Mouse (Mus musculus) 416B (cell line): ENCODE results near the gene Naa35.
A peak's percentile ranks its signal among the peaks of the same experiment; 100 is the strongest.

Source experiments
- DNase-seq: peaks from one replicate; pipeline ENCODE4 v3.0.0; 2011; ENCODE audit warnings: low read depth

Naa35 gene

DNA sequence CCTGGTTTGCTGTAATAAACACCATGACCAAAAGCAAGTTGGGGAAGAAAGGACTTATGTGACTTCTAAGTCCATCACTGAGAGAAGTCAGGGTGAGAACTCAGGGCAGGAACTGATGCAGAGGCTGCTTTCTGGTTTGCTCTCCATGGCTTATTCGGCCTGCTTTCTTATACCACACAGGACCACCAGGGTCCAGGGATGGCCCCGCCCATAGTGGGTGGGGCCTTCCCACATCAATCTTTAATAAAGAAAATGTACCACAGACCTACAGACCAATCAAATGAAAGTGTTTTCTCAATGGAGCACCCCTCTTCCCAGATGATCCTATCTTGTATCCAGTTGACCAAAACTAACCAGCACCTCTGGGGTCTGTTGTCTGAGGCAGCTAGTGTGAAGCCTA lies 86.5 kb downstream of the Naa35 start:
- no peak for DNase-seq

DNA sequence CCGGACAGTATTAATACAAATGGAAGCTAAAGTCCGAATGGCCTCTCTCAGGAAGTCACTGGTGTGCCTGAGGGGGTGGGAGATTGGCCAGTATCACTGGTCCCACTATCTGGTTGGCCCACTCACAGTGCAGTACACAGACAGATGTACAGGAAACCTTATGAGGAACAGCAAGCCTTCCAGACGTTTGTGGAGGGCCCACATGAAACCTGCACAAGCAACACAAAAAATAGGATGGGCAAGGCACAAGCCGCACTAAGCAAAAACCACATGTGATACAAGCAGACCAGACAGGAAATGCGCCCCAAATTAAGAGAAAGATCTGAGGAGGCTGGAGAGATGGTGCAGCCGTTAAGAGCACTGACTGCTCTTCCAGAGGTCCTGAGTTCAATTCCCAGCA lies 87.2 kb downstream of the Naa35 start:
- DNase-seq: peak; percentile 89

DNA sequence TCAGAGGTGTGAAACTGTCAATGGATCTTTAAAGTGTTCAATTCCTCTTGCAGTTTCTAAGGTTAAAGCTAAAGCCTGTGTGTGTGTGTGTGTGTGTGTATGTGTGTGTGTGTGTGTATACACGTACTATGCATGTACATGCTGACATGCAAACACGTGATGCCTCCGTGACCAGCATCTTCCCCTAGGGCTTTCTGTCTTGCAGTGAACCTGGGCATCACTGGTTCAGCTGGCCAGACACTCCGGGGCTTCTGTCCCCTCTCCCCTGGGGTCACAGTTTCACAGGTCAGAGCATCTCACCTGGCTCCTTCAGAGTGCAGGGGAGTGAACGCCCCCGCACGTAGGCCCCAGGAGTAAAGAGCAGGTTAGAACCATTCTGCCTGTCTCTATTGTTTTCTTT lies 88.5 kb downstream of the Naa35 start:
- DNase-seq: no peak

DNA sequence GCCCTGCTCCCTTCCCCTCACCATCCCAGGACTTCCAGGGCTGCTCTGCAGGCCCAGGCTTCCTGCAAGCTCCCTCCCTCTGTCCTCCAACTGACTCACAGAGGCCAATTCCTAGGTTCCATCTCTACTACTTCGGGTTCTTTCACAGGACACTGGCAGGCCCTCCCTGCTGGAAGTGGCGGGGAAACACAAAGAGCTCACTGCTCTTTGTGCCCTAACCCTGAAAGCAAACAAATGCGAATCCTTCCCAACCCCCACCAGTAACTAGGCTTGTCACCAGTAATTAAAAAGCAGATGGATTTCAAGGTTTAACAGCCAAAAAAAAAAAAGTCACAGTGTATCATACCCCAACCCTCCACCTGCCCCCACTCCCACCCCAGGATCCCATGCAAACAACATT lies 89.2 kb downstream of the Naa35 start:
- DNase-seq: peak; percentile 47

DNA sequence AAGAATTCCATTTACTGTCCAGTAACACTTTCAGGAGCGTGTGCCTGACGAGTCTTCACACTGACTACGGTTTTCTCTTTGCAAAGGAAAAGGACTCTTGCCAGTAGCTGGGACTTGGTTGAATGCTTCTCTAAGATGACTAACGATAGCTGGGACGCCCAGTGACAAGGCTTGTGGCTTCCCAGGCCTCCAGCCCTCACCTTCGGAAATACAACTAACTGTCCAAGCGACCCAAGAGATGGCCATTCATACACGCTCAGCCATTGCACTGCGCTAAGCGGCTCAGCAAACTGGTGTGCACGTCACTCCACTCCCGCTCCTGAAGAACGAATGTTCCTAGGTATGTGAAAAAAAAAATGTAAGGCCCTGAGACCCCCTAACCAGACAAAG lies 89.7 kb downstream of the Naa35 start:
- DNase-seq: peak; percentile 82

DNA sequence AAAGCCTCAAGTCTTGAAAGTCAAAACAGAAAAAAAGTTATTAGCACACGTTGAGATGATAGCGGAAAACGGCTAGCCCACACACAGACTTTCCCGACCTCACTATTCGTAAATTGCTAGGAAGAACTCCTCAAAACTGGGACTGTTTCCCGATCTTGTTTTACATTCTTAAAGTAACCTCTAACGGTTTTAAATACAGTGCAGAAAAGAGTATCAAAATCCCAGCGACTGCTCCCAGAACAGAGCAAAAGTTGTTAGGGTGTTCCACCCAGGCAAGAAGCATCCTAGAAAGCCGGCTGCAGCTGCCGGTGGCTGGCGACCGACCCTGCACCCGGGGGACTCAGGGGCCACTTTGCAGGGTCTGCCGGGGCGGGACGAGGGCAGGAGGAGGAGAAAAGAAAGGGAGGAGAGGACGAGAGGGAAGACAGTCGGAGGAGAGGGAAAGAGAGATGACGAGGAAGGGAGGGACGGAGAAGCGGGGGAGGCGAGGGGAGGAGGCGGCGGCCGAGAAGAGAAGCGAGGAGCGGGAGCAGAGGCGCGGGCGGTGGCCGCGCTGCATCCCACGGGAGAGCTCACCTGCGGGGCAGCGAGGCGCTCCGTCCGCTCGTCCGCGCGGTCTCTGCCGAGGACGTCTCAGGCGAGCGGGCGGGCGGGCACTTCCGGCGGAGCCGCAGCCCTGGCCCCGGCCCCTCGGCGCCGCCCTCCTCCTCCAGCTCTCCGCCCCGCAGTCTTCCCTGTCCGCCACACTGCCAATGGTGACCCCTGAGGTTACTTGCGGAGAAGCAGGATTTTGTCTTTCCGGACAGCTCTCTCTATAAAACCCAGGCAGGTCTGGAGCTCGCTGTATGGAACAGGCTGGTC lies 90.3 kb downstream of the Naa35 start, which contains the start of gene Golm1:
Golm1 (minus strand) TSS at position 661 of the 861 bp plus-strand sequence.
- peak; percentile 57 for DNase-seq

DNA sequence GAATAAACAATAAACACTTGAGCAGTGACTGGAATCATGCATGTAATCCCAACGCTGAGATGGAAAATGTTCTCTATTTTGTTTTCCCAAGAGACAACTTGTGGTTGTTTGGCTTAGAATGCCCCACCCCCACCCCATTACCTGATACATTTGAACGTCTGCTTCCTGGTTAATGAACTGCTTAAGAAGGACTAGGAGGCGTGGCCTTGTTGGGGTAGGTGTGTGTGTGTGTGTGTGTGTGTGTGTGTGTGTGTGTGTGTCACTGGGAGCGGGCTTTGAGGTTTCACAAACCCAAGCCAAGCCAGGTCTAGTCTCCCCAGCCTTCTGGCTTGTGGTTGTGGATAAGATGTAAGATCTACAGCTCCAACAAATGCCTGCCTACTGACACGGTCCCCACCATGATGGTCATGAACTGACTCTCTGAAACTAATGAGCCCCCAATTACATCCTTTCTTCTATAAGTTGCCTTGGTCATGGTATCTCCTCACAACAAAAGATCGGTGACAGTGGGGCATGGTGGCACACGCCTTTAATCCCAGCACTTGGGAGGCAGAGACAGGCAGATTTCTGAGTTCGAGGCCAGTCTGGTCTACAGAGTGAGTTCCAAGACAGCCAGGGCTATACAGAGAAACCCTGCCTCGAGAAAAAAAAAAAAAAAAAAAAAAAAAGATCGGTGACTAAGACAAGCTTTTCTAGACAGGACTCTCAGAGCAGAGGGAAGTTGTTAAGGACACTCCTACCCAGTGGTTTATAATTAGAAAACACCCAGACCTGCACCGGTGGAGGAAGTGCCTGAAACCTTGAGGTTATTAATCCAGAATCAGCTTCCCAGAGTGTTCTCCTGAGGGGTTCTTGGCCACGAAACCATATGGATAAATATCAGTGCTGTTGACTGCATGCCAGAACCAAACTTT lies 91.5 kb downstream of the Naa35 start:
- DNase-seq: peak; percentile 71

DNA sequence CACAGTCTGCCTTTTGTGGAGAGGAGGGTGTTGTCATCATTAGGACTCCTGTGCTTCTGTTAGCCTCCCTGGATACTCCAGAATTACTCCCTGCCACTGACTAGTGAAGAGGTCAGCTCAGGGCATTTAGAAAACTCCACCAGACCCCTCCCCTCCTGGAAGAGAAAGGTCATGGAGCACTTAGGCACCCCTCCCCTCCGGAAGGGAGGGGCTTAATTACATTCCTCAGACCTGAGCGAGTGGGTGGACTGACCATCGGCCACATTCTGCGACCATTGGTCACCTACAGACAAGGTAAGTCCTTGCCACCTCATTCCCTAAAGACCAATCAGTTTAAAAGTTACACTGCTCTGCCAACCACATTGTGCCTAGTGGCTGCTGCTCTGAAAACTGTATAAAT lies 94.2 kb downstream of the Naa35 start:
- DNase-seq: no peak

DNA sequence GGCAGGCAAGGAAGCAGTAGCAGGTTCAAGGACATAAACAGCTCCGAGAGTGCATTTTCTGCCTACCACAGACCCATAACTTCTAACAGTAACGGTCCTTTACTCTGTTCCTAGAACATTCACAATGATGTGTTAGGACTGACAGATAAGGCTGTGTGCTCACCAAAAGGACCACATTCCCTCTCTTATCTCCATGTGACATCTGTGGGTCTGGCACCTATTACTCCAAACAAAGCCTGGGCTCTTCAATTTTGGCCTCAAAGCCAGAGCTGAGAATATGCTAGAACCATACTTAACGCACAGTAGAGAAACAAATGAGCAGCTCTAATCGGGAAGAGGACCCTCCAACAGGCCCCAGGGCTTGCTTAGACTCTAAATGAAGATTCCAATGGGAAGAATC lies 94.8 kb downstream of the Naa35 start:
- DNase-seq: peak; percentile 53

DNA sequence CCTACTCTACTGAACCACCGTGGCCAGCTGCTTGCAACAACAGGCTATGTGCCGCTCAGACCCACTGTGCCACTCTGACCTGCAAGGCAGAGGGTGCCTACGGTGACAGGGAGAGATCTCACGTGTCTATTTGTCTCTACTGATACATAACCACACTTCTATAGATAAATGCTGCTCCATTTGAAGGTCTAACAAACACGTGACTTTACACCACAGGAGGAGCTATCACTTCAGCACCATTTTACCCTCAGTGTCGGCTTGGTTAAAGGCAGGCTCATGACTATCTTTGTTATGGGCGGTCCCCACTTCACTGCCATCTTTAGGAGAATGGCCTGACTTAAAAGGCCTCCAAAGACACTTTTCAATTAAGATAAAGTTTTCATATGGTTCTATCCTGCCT lies 97.6 kb downstream of the Naa35 start:
- peak; percentile 57 for DNase-seq

DNA sequence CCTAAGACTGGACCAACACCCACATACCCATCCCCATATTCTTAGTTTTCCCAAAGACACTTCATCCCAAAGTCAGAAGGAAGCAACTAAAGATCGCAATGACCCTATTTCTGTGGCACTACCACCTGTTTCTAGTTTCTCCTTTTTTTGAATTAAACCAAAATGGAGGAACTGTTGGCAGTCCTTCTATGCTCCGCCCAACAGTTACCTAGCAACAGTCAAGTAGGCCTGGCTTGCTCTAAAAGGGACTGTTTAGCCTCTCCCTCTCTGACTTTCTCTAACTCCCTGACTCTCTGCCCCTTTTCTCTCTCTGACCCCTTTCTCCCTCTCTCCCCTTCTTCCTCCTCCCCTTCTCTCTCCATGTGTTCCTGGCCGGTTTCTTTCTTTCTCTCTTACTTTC lies 100.2 kb downstream of the Naa35 start:
- DNase-seq: no peak
